Mouse (Mus musculus) monocyte, adult 5-6 weeks (primary cell): Measurements from ENCODE around the gene Larp1b. TPM values are rescaled to one million over a fixed set of nuclear protein-coding genes. Genes with fewer than 3 reads are reported as not detected.
"Not testable (repeated sequence)": the region's sequence is repeated elsewhere in the genome, so short reads cannot be mapped to it uniquely, and the experiment has no call there.

ENCODE experiments used
- ATAC-seq: fragments of 153-309, 156-312 bp; replicated peaks from 2 replicates; pipeline ENCODE4 v1.8.0; 2017; ENCODE audit warnings: mild to moderate bottlenecking; ENCODE audit not compliant: low TSS enrichment, insufficient number of reproducible peaks, severe bottlenecking, poor library complexity, low FRiP score
- total RNA-seq: library from RNA; stranded (forward); fragments of 200-1000, 200-491, 200-594 nt; gene quantifications from 3 replicates; pipeline ENCODE4 v1.2.3, GENCODE M21; 2017

Gene Larp1b
- total RNA-seq = 22.7 to 32.9 TPM (median 28.8 TPM) in 3 replicates

DNA sequence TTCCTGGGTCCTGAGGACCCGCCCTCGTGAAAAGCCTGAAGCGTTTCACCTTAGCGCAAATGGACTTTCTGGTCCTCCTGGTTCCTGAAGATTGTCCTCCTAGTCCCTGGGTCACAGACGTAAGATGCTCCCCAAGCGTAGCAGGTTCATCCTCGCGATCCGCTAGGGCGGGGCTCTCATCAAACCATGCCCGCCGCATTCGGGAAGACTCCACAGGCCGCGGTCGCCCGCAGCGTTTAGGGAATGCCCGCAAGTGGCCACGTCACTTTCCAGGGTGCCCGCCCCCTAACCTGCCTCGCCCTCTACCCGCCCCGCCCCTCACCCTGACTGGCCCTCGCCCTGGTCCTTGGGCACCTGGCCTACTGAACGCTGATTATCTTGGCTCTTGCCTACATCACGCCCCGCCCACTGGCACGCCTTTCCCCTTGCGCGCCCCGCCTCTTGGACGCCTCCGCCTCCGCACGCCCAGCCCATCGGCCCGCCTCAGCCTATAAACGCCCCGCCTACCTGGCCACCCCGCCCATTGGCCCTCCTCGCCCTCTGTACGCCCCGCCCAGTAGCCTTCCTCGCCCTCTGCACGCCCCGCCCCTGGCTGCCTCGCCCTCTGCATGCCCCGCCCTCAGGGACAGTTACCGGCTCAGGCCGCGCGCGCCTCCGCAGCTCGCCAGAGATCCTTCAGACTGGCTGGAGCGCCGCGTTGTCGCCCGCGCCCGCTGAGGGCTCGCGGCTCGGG is at the start of gene Larp1b:
Gene Larp1b (plus strand): TSS at position 659 of the 733 bp plus-strand sequence.
- ATAC-seq = peak; percentile 96

DNA sequence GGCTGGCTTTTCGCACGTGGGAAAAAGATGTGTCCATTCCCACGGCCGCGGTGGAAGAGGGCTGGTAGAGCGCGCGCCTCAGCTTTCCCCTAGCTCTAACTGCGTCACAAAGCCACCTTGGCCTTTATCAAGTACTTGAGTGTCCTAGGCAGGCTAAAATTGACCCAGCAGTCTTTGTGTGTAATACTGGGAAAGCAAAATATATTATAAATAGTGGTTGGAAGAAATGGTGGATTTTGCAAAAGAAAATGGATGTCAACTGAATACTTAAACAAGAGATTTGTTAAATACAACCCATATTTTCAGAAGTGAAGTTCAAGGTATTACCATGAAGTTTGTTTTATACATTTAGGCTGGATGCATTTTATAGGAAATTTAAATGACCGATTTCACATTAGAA is 47.2 kb upstream of the Larp1b start, which contains the start of gene 1700034I23Rik:
Gene 1700034I23Rik (minus strand): TSS at position 101 of the 400 bp plus-strand sequence.
- not testable (repeated sequence) for ATAC-seq

DNA sequence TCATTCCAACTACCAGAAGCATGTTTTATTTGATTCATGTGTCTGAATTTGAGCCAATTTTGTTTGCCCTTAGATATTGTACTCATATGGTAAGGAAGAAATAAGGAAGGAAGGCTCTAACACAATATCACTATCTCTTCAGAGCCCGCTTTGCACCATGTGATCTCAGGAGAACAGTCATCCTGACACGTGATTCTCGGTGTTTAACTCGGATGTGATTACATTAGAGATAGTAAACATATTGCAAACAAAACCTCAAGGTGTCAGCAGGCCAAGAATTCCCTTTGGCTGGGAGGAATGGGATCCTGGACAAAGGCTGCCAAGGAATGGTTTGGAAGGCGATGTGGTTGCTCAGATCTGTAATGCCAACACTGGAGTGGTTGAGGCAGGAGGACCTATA is 11.4 kb upstream of the Larp1b start:
- ATAC-seq = no peak

DNA sequence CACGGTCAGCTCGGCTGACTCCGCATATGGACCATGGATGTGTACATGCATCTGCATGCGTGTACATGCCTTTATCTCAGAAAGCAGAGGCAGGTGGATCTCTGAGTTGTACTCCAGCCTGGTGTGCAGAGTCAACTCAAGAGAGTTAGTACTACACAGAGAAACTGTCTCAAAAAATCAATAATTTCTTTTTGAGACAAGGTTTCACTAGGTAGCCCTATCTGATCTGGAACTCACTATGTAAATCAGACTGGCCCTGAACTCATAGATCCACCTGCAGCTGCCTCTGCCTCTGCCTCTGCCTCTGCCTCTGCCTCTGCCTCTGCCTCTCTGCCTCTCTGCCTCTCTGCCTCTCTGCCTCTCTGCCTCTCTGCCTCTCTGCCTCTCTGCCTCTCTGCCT is 11.0 kb upstream of the Larp1b start:
- no peak for ATAC-seq

DNA sequence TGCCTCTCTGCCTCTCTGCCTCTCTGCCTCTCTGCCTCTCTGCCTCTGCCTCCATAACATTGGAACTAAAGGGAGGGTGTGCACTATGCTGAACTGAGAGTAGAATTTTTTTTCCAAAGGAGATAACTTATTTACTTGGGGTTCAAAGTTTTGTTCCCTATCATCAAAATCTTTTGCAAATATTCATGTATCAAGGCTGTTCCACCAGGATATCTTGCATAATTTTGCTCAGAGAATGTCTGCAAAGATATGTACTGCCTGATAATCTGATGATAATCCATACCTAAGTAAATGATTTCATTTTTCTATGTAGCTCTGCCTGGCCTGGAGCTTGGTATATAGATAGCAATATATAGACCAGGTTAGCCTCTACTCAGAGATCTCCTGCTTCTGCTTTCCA is 10.6 kb upstream of the Larp1b start:
- no peak for ATAC-seq

DNA sequence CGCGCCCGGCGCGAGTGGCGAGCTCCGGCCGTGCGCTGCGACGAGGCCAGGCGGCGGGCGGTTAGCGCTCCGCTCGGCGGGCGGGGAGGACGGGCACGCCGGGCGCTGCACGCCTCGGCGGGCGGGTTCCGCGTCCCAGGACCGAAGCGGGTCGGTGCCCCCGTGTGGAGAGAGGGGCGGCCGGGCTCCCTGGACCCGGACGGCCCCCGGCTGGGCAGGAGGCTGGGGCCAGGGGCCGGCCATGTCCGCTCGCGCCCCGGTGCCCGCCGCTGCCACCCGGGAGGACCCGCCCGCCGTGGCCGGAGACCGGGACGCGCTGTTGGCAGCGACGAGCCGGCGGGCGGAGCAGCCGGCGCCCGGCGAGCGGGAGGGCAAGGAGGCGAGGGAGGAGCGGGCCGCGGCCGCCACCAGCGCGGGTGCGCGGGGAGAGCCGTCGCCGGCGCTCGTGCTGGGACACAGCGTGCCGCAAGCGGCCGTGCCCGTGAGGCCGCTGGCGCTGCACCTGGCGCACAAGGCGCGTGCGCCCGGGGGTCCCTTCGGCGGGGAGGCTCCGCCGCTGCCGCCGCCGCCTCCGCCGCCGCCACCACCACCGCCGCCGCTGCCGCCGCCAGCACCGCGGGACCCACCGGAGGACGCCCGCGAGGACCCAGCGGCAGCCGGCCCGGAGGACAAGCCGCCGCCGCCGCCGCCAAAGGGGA is 424 bp downstream of the Larp1b start:
- no peak for ATAC-seq

DNA sequence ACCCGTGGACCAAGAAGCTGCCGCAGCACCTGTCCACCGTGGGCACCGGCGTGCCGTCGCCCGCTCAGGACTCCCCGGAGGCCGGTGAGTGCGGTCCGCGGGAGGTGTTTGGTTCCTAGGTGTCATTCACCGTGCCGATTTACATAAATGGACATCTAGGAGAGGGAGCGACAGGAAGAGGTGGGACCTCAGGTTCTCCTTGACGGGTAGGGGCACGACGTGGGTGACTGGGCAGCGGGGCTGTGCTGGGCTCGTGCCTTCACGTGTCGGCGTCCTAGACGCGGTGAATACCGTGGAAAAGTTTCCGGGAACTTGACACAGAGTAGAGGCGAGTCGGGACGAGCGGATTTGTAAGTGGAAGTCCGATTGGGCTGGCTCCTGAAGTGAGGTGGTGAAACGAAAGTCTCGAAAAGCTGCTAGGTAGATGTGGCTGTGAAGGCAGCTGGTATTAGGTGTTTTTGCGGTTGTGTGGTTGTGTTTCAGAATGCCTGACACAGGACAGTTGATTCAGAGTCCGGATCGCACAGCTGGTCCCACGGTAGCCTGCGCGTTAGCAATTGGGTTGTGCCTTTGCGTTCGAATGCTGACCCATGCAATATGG is 1.1 kb downstream of the Larp1b start:
- peak; percentile 9; the same call in 1 of the 2 replicates for ATAC-seq

DNA sequence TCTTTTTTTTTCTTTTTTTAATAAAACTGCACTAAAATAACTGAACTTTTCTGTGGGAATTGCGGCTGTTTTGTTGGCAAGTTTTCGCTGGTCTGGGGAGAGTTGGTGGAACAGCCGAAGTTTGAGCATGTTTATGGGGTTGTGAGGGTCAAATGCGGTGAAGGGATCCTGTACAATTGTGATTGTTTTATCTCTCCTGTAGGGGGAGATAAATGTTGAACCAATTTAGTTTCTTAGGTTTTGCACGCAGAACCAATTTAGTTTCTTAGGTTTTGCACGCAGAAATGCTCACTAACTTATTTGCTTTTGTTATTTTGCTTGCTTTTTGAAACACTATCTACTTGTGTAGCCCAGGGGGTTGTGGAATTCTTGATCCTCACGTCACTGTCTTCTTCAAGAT is 1.7 kb downstream of the Larp1b start:
- ATAC-seq = no peak

DNA sequence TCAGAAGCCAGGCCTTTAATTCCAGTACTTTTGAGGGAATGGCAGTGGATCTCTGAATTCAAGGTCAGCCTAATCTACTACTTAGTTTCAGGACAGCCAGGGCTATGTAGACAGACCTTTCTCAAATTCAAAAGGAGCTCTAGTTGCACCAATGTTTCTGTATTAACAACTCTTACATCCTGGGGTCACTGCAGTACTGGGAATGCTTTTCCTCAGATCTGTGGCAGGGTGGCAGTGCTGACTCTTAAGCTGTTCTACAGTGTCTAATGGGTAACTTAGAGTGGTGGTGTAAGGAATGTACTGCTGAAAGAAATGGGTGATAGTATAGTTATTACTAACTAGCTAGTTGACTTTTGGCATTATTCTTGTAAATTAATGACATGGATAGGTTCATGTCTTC is 3.0 kb downstream of the Larp1b start:
- ATAC-seq = no peak

DNA sequence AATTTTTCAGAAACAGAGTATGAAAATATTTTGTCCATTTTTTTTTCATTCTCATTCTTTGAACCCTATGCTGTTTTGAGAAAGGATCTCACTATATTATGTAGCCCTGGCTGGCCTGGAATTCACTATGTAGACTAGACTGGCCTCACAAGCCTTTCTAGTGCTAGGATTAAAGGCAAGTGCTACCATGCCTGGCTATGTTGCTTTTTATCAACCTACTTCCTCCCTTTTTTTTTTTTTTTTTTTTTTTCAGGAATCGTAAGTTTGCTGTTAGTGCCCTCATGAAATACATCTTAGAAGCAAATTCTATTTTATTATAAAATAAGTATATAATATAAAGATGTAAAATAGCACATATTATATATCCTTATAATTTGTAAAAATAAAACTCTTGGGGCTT is 5.2 kb downstream of the Larp1b start:
- no peak for ATAC-seq

DNA sequence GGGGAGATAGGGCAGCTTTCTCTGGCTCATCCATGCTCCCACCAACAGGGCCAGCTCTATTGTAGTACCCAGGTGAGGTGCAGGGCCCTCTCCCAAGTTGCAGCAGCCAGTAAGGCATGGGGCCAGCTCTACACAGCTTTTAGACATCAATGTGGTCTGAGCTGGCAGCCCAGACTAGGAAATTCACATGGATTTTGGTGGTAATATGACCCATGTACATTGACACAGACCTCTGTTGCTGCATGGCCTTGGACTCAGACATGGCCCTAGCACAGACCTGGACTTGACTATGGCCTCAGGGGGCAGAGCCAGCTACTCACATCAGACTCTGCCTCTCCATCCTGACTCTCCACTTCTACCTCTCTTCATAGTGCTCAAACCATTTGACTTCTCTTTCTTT is 9.2 kb downstream of the Larp1b start:
- ATAC-seq = no peak

DNA sequence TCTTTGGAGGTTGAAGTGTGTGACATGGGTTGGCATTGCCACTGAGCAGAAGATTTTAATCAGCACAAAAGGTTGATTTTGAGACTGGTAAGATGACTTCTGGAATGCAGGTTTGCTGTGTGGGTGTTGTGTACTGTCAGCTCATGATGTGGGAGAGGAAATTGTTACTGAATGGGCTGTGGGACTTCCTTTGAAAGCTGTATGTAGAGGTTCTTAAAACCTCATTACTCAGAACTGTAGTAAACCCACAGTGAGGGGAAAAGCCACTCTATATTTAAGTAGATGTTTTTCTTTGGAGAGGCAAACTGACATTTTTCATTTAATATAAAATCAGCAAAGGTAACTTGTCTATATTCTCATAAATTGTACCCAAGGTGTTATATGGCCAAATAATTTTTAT is 31.1 kb downstream of the Larp1b start:
- ATAC-seq = no peak

DNA sequence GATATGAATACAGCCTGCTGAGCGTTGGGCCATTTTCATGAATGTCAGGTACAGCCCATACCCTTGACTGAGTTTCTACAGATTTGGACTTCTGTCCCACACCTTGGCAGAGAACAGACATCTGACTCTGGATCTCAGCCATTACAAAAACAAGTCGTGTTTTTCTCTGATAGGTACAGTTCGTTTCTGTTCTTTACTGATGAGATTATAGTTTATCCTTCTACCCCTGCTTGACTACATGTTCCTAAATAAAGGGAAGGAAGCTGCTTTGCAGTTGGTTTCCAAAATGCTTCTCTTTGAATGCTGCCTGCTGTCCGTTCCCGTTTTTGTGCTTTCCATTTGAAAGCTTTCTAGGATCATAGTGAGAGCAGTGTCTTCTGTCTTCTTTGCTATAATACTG is 37.9 kb downstream of the Larp1b start:
- ATAC-seq = no peak

DNA sequence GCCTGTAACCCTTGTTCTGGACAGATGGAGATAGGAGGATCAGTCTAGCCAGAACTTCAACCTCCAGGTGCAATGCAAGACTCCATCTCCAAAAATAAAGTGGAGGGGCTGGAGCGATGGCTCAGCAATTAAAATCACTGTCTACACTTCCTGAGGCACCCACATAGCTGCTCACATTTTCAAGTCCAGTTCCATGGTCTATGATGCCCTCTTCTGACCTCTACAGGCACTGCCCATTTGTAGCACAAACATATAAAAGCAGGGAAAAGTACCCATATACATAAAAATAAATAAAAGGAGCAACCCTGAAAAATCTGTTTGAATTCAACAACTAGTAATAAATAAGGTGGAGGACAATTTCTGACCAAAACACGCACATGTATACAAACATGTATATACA is 39.1 kb downstream of the Larp1b start:
- no peak for ATAC-seq

DNA sequence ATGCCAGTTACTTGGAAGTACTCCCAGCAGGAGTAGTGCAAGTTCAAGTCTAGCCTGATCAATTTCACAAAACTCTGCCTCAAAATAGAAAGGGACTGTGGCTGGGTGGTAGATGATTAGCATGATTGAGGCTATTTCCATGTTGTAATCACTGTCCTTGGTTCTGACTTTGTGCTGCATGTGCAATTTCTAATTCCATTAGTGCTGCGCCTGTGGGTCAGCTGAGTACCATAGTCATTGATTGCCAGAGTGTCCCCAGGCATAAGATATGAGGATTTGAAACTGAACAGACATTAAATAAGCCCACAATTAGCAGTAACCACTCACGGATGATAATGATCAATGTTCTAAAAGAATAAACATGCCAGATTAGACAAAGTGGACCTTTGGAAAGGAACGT is 41.9 kb downstream of the Larp1b start:
- ATAC-seq = no peak

DNA sequence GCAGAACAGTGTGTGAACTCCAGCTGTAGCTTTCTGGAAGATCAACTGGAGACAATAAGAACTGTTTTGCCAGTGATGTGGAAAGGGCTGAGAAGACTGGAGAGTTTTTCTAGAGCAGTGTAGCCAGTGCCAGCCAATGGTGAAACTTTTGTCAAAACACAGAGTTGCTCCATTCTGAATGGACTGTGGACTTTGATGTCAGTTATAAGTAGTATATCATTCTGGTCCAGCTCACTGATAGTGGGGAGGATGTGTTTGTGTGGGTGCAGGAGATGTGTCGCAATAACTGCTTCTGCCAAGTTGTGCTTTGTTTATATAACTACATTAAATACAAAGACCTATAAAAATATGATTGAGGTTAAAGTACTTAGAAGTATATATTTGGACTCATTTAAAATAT is 45.5 kb downstream of the Larp1b start:
- ATAC-seq = no peak

DNA sequence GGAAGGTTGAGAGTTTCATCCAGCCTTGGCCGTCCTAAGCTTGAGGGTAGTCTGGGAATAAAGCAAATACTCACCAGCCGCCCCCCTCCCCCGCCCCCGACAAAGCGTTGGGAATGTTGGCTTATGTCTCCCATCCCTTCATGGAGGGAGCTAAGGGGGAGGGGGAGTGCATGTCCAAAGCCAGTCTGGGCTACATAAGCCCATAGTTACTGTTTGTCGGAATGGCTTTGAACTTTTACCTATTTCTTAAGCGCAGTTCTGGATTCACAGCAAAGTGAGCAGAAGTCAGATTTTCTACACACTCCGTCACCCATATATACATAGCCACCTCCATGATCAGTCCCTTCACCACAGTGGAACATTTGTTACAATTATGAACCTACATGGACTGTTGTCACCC is 59.7 kb downstream of the Larp1b start:
- ATAC-seq = no peak

DNA sequence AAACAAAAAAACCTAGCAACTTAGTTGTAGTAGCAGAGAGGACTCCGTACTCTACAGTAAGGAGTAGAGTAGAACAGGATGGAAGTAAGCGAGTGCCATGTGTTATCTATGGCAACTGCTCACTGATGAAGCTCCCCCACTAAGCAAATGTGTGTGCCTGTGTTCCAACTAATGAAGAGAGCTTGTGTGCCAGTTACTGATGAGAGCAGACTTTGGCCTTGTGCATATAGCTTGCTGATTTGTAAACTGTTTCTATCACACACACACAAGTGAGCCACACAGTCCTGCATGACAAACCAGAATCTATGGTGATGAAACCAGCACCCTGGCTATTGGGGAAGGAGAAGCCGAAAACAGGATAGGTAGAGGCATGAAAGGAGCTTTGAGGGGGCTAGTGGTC is 60.4 kb downstream of the Larp1b start:
- no peak for ATAC-seq

DNA sequence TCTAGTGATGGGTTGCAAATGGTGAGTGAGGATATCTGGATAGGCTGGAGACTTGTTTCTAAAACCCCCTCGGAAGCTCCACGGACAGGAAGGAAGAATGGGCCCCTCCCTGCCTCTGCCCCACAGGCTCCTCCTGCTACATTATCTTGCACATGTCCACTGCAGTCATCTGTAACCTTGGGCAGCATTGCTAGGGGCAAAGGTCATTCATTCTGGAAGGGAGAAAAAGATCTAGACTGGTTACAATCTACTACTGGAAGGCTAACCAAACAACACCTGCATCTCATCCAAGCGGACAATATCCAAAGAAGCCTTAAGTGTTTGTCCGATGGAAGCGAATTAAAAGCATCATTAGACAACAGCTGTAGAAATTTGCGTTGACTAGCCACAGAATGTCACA is 61.1 kb downstream of the Larp1b start:
- ATAC-seq = no peak

DNA sequence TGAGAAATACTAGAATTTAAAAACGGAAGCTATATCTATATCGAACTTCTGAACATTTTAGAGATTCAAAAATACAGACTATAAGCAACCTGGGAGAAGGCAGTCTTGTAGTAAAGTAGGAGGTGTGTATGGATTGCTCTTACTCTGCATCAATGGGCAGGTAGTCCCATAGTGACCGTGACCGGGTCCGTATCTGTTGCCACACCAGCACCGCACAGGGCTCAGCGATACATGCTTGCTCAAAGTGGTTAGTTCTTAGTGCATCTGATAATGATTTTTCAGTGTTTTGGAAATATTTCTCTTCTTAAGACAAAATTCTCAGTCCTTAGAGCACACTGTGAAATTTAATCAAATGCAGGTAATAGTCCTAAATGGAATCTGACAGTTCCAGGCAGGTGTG is 62.8 kb downstream of the Larp1b start:
- ATAC-seq = no peak
